Mouse (Mus musculus): ENCODE results near the gene Nos3. TPM values are rescaled to one million over a fixed set of nuclear protein-coding genes. Genes with fewer than 3 reads are reported as not detected.

Gene Nos3
- total and polyA plus RNA-seq, 3 experiments = 0.30 to 0.36 (median 0.31) TPM

DNA sequence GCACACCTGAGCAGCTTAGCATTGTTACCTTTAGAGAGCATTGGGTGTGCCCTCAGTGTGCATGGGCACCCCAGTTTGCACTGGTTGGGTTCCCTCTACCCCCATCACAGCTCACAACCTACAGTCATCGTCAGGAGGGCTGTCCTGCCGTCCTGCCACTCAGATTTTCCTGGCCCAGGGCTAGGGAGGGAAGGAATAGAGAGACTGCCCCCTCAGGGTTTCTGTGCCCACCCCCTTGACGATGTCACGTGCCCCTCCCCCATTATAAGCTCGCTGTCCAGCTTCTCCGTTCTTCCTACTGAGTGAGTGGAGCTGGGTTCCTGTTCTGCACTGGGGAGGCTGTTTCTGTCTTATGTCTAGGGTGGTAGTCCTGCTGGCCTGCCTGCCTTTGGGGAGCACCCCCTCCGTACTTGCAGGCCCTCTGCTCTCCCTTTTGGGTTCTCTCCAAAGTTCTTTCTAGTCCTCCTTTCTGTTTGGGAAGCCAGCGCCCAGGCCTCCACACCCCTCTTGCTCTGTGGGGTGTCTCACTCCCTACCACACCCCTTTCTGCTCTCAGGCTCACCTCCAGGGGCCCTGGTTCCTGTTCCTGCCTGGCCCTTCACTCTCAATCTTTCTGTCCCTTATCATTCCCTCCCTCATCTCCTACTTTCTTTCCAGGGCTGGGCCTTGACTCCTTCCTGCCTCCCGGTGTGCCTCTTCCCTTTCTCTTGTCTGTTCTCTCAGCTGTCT, 62.1 kb downstream of the Nos3 start:
- no peak overlapping the region for H3K9ac ChIP-seq (ENCODE audit: insufficient read depth, low read depth)
- H3K27ac ChIP-seq (ENCODE audit: insufficient read depth, low read depth) = no peak overlapping the region
- no peaks in the 10 kb centered on the region for H3K27me3 ChIP-seq (replicated peaks)
- dilution Hi-C loops (cut with MboI; ENCODE audit: extremely low pct_ligation_motif_present, extremely low pct_unique_long_range_greater_than_20kb, low sequenced_read_pairs) = no loop called here
- H3K9me3 ChIP-seq (replicated peaks; ENCODE audit: low read length) = no peaks in the 10 kb centered on the region
- no peak overlapping the region for H3K4me3 ChIP-seq (replicated peaks in 1 of 3; ENCODE audit: low read depth in 2 of 3, low read length in 2 of 3, poor library complexity in 1 of 3)
- no peak for TF ChIP-seq ETS1 (conservative IDR thresholded peaks at IDR 0.05; ENCODE audit: low read depth, low read length)
- TF ChIP-seq MAZ (IDR thresholded peaks at IDR 0.05; ENCODE audit: low read depth, low read length) = no peak
- no peak for TF ChIP-seq HCFC1 (IDR thresholded peaks at IDR 0.05; ENCODE audit: low read depth, low read length)
- TF ChIP-seq MAX (IDR thresholded peaks at IDR 0.05; ENCODE audit: low read length) = no peak
- no peak for TF ChIP-seq GABPA (IDR thresholded peaks at IDR 0.05; ENCODE audit: insufficient replicate concordance, low read depth, low read length)
- no peak for TF ChIP-seq MYC (IDR thresholded peaks at IDR 0.05; ENCODE audit: low read depth, low read length)
- TF ChIP-seq NRF1 (IDR thresholded peaks at IDR 0.05; ENCODE audit: low read depth, low read length) = no peak
- TF ChIP-seq TBP (conservative IDR thresholded peaks at IDR 0.05; ENCODE audit: low read depth, low read length) = no peak
- TF ChIP-seq ZC3H11A (IDR thresholded peaks at IDR 0.05; ENCODE audit: low read depth, low read length) = no peak
- no peak for TF ChIP-seq BHLHE40 (IDR thresholded peaks at IDR 0.05; ENCODE audit: low read depth, low read length)
- no peak for TF ChIP-seq USF1 (IDR thresholded peaks at IDR 0.05; ENCODE audit: low read depth, low read length)
- no peak for TF ChIP-seq RCOR1 (conservative IDR thresholded peaks at IDR 0.05; ENCODE audit: low read depth, low read length)
- TF ChIP-seq EP300 (IDR thresholded peaks at IDR 0.05; ENCODE audit: low read length) = no peak
- peaks cover 16 to 39% of the 10 kb centered on the region in 2 experiments for H3K4me1 ChIP-seq (ENCODE audit: control insufficient read depth in 1 of 2, insufficient read depth in 2 of 2)
- no peak overlapping the region for H3K4me2 ChIP-seq (ENCODE audit: insufficient read depth, low read depth, poor library complexity, severe bottlenecking)
- DNase-seq (ENCODE audit: extremely low read depth) = no peak
- H3K36me3 ChIP-seq (replicated peaks in 1 of 2; ENCODE audit: control insufficient read depth in 1 of 2, insufficient read depth in 1 of 2, low read length in 1 of 2) = peaks cover 25 to 43% of the 10 kb centered on the region in 2 experiments
- H3K79me2 ChIP-seq (replicated peaks; ENCODE audit: control insufficient read depth, extremely low read depth, insufficient read depth, poor library complexity, severe bottlenecking) = peaks cover 10% of the 10 kb centered on the region; the same call in 1 of the 2 replicates
- in situ Hi-C loops (cut with MboI; ENCODE audit: low pct_ligation_motif_present, low pct_unique_long_range_greater_than_20kb, low sequenced_read_pairs) = no loop called here

DNA sequence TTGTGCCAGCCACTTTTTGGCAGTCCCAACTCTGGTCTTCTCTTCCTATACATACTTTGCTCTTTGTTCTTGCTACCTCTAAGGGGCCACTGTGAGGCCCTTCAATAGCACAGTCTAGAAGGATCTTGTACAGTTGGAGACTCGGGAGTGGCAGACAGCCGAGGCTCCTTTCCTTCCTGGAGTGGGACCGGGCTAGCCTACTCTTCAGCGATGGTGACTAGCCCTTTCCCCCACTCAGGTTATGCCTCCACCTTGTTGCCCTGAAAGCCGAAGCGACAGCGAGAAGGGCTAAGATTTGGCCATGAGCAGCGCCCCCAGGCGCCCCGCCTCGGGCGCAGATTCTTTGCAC, 62.6 kb downstream of the Nos3 start:
- H3K4me1 ChIP-seq (ENCODE audit: control insufficient read depth in 1 of 2, insufficient read depth in 2 of 2) = peaks cover 16 to 34% of the 10 kb centered on the region in 2 experiments
- no peaks in the 10 kb centered on the region for H3K27me3 ChIP-seq (replicated peaks)
- no peak overlapping the region for H3K9ac ChIP-seq (ENCODE audit: insufficient read depth, low read depth)
- DNase-seq (ENCODE audit: extremely low read depth) = no peak
- H3K4me2 ChIP-seq (ENCODE audit: insufficient read depth, low read depth, poor library complexity, severe bottlenecking) = no peak overlapping the region
- no peak overlapping the region for H3K27ac ChIP-seq (ENCODE audit: insufficient read depth, low read depth)
- dilution Hi-C loops (cut with MboI; ENCODE audit: extremely low pct_ligation_motif_present, extremely low pct_unique_long_range_greater_than_20kb, low sequenced_read_pairs) = no loop called here
- no peaks in the 10 kb centered on the region for H3K9me3 ChIP-seq (replicated peaks; ENCODE audit: low read length)
- H3K36me3 ChIP-seq (replicated peaks in 1 of 2; ENCODE audit: control insufficient read depth in 1 of 2, insufficient read depth in 1 of 2, low read length in 1 of 2) = peaks cover 30 to 46% of the 10 kb centered on the region in 2 experiments
- H3K79me2 ChIP-seq (replicated peaks; ENCODE audit: control insufficient read depth, extremely low read depth, insufficient read depth, poor library complexity, severe bottlenecking) = peaks cover 10% of the 10 kb centered on the region; the same call in 1 of the 2 replicates
- TF ChIP-seq JUND (conservative IDR thresholded peaks at IDR 0.05; ENCODE audit: low read depth, low read length) (no peak), USF1 (IDR thresholded peaks at IDR 0.05; ENCODE audit: low read depth, low read length) (no peak), RCOR1 (conservative IDR thresholded peaks at IDR 0.05; ENCODE audit: low read depth, low read length) (no peak), MEF2A (IDR thresholded peaks at IDR 0.05; ENCODE audit: borderline replicate concordance, low read depth, low read length) (no peak), RAD21 (IDR thresholded peaks at IDR 0.05; ENCODE audit: low read depth, low read length) (no peak), SMC3 (IDR thresholded peaks at IDR 0.05; ENCODE audit: low read depth, low read length) (no peak)
- in situ Hi-C loops (cut with MboI; ENCODE audit: low pct_ligation_motif_present, low pct_unique_long_range_greater_than_20kb, low sequenced_read_pairs) = no loop called here
- no peak overlapping the region for H3K4me3 ChIP-seq (replicated peaks in 1 of 3; ENCODE audit: low read depth in 2 of 3, low read length in 2 of 3, poor library complexity in 1 of 3)

Data from CH12.LX (cell line).